Mouse (Mus musculus) urinary bladder, postnatal 36 days (tissue): ENCODE results near the gene Hvcn1.
"Not testable (repeated sequence)": the region's sequence is repeated elsewhere in the genome, so short reads cannot be mapped to it uniquely, and the experiment has no call there.

Experiments
- DNase-seq, 2 experiments: peaks; one replicate each; pipeline ENCODE4 v3.0.0; 2022; ENCODE audit warnings: low spot score in 2 of 2, mixed read lengths in 1 of 2

Hvcn1 gene

DNA sequence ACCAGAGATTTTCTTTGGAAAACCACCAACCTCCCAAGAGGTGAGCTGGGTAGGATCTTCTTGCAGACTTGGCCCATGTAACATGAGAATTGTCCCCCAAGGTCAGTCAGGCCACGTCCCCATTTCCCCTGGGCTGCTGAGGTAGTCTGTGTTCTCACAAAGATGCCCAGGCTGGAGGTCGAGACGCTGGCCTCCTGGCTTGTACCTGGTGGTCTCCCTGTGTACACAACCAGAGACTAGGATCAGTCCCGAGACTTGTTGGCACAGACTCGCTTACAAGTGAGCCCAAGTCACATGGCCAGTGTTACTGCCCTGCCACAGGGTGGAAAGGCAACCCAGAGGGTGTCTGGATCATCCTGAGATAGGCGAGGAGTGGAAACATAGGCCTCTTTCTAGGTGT is 4.7 kb upstream of the Hvcn1 start:
- no peak for DNase-seq

DNA sequence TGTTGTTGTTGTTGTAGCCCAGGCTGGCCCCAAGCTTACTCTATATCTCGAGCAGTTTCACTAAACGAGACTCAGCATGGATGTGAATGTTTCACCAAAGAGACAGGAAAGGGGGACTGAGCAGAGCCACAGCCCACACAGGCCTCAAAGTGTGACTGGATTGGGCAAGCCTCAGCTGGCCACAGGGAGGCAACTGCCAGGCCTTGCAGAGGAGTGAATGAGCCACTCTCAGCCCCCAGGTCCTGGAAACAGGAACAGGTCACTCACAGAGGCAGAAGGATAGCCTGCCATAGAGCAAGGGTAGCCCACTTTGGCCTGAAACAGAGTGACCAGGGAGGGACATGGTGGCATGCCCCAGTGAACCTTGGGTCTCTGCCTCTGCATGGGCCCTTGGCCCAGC is 2.4 kb upstream of the Hvcn1 start:
- DNase-seq: no peak

GRCm38 (mm10) chr5:122208909-122209308 is 2.3 kb downstream of the Hvcn1 start:
- no peak for DNase-seq

- peak; percentile 25 to 54 for DNase-seq
Observed at GRCm38 (mm10) chr5:122209591-122210368, 3.2 kb downstream of the Hvcn1 start.

GRCm38 (mm10) chr5:122210890-122211289 is 4.3 kb downstream of the Hvcn1 start:
- DNase-seq: no peak

GRCm38 (mm10) chr5:122212125-122212524 is 5.5 kb downstream of the Hvcn1 start:
- no peak for DNase-seq

DNA sequence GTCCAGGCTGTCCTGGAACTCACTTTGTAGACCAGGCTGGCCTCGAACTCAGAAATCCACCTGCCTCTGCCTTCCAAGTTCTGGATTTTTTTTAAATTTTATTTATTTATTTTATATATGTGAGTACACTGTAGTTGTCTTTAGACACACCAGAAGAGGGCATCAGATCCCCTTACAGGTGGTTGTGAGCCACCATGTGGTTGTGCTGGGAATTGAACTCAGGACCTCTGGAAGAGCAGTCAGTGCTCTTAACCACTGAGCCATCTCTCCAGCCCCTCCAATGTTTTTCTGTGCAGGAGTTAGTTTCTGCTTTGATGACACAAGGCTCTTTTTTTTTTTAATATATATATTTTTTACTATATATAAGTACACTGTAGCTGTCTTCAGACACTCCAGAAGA is 6.2 kb downstream of the Hvcn1 start:
- DNase-seq: not testable (repeated sequence)

DNA sequence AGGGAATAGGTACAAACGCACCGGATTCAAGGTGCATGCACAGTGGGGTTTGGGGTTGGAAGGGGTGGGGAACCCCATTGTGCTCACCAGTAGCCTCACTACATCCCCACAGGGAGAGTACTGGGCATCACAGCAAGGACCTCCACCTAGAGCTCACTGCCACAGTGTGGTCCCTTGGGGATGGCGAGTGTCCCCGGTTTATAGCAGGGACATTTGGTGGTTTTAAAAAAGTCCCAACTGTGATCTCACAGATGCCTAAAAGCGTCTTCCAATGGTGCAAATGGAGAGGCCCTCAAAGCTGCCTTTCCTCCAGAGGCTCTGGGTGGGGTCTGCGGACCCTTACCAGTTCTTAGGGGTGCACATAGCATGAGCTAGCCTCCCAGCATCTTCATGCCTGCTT is 7.3 kb downstream of the Hvcn1 start:
- DNase-seq: no peak

- DNase-seq: no peak
Observed at GRCm38 (mm10) chr5:122217636-122218035, 11.0 kb downstream of the Hvcn1 start.

- DNase-seq: no peak
Observed at GRCm38 (mm10) chr5:122218109-122218905, 11.7 kb downstream of the Hvcn1 start.

DNA sequence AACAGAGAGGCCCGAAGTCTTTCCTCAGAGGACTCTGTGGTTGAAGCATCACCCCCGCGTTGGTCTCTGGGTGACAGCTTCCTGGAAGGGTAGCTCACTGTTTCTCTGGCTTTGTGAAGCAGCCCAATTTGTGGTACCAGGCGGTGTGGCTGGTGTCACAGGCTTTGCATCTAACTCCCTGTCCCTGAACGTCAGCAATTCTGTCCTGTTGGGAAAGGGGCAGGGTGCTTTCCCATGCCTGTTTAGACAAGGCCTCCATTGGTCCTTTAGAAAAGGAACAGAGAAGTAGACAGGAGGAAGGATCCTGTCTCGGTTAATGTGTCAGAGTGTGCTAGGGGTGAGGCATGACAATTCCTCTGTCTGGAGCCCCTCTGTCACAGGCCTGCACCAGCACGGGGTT is 12.3 kb downstream of the Hvcn1 start:
- DNase-seq: no peak

DNA sequence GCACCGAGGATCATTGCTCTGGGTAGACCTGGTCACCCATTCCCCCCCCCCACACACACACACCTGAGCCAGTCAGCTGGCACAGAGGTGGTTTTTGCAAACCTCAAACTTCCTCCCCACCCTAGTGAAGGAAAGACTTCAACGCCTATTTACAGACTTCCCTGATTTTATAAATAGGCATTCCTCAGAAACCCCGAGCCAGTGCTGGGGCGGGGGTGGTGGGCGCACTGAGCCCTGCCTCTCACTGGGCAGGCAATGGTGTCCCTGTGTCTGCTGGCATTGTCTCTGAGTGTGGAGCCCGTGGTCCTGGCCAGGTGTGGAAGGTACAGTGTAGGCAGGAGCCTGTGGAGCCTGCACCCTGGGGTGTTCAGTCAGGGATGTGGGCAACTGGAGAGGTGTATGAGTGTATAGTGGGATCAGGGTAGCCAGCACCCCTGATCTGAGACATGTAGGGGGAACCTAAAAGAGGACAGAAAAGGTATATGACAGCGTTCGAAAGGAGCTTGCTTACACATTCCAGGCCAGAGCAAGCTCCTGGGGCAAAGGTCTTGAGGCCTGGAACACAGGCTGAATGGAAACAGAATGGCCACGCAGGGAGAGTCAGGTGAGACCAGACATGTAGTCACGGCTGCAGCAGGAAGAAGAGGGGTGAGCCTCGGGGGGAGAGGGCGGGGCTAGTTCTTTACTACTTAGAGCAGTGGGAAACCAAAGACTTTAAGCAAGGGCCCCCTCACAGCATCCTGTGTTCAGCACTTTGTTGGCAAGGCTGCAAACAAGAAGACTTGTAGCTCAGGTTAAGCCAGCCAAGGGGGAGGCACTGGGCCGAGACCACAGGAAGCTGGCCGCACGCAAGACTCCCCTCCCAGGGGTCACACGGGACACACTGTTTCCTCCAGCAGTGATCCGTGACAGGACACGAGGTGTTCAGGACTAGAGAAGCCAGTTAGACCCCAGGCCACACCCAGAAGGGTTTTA is 13.3 kb downstream of the Hvcn1 start:
- DNase-seq: no peak

GRCm38 (mm10) chr5:122221085-122221484 is 14.5 kb downstream of the Hvcn1 start:
- DNase-seq: no peak

- DNase-seq: no peak
Observed at GRCm38 (mm10) chr5:122224291-122224690, 17.7 kb downstream of the Hvcn1 start.

GRCm38 (mm10) chr5:122228271-122228765 is 21.7 kb downstream of the Hvcn1 start:
- DNase-seq: no peak

DNA sequence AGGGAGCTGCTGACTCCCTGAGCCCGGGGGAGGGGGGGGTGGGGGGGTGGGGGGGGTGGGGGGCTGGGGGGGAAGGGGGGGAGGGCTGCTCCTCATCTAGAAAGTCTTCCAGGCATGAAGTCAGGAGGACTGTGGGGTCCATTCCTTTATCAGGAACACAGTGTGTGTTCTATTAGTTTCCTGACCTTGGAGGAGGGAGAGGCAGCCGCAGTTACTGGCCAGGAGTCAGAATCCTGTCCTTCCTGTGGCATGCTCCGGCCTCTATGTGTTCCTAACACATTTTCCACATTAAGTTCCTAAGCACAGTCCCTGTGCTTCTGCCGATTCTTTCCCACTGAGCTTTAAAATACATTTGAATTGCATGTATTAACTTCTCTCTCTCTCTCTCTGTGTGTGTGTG is 22.2 kb downstream of the Hvcn1 start:
- DNase-seq: no peak

GRCm38 (mm10) chr5:122230816-122231215 is 24.2 kb downstream of the Hvcn1 start:
- DNase-seq: no peak

DNA sequence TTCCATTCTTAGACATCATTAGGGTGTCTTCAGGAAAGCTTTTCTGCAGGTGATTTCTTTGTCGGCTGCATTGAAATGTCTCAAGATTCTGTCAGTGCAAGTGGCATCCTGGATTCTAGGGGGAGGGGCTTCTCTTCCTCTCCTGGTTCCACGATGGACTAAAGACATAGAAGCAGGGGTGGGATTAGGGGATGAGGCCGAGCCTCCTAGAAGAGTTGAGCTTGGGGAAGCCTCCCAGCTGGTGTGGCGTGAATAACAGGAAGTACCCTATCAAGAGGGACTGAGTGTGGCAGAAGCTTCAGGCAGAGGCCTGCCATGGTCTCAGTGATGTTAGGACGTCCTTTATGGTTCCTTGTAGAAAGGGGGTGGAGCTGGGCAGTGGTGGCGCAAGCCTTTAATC is 24.8 kb downstream of the Hvcn1 start:
- no peak for DNase-seq

DNA sequence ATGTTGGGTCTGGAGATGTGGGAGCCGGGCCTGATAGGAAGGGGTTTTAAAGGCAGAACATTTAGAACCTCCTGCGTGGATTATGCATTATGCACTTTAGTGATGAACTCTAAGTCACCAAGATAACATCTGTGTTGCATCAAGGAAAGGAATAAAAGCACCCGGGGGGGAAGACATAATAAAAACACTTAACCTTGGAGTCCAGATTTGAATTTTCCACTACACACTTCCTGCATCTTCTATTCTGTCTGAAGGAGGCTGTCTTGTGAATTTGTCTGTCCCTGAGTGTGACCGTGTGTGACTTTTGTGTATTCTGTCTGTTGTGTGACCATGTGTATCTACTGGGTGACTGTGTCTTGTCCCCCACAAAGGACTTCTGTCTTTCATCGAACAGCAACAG is 25.4 kb downstream of the Hvcn1 start:
- no peak for DNase-seq

DNA sequence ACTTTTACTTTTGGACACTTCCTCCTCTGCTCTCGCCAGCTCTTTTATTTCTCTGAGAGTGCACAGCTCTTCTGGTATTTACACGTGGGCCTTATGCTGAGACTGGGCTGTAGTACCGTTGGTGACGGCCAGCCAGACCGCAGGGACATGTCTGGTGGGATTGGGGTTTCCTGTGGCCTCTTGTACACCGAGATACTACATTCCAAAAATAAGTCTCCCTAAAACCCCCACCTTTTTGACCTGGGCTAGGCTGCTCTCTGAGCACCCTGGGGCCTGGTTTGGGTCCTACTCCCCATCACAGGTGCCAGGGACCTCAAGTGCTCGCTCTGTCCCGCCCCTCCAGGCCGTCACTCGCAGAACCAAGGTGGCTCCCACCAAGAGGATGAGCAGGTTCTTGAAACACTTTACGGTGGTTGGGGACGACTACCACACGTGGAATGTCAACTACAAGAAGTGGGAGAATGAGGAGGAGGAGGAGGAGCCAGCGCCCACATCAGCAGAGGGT is 26.5 kb downstream of the Hvcn1 start:
- DNase-seq: no peak

GRCm38 (mm10) chr5:122233695-122234094 is 27.1 kb downstream of the Hvcn1 start:
- no peak for DNase-seq
